Mouse (Mus musculus): ENCODE data around the gene Zfp296. TPM values are rescaled to one million over a fixed set of nuclear protein-coding genes. Genes with fewer than 3 reads are reported as not detected.

Gene Zfp296
- polyA plus RNA-seq, 1 experiment from 2014 or later: 0.32 TPM

DNA sequence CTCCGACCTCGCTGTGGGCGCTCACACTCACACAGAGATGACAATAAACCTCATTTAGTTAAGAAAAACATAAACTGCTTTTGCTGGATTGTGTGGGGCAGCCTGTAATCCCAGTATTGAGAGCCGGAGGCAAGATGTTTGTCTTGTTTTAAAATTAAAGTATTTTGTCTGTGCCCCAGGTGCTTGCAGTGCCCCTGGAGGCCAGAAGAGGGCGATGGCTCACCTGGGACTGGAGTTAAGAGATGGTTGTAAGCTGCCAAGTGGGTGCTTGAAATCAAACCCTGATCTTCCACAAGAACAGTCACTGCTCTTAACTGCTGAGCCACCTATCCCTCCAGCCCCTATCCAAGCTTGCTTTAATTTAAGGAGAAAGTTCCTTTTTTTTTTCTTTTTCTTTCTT is 33.9 kb downstream of the Zfp296 start:
- no peaks in the 10 kb centered on the region for H3K27me3 ChIP-seq (replicated peaks)
- H3K9ac ChIP-seq: no peak overlapping the region
- H3K9me3 ChIP-seq (replicated peaks): no peaks in the 10 kb centered on the region
- no peak overlapping the region for H3K4me2 ChIP-seq
- H3K4me3 ChIP-seq: no peak overlapping the region
- 77% methylated on average over 5 of the region's 5 CpGs for WGBS
- no peak for ATAC-seq (ENCODE audit: insufficient number of reproducible peaks, low FRiP score)
- H3K27ac ChIP-seq (ENCODE audit: poor library complexity, severe bottlenecking): no peak overlapping the region
- peaks cover 17% of the 10 kb centered on the region for H3K36me3 ChIP-seq
- H3K4me1 ChIP-seq (replicated peaks): no peaks in the 10 kb centered on the region

DNA sequence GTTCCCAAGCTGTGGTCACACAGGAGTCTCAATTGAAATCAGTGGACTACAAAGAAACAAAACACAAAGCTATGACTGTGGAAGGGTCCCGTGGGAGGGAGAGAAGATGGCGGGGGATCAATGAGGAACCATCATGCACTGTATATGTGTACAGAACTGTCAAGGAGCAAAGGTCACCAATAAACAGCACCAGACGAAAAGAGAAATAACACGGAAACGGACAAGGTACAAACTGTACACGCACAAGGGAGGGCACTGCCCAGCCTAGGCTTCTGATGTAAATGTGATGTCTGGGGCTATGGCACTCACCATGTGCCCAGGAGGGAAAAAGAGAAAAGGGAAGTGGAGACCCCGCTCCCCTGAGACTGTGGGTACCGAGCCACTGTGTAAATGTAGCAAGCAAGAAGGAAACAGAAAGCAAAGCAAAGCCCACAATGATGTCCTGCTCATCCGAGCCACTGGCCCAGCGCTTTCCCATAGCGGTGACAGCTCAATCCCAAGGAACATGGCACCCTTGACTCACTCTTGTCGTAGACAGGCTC is 38.0 kb downstream of the Zfp296 start:
- Histone ChIP-seq H3K9me3 (replicated peaks) (no peaks in the 10 kb centered on the region), H3K4me2 (no peak overlapping the region), H3K4me3 (no peak overlapping the region), H3K9ac (no peak overlapping the region), H3K36me3 (peaks cover 15% of the 10 kb centered on the region), H3K27ac (ENCODE audit: poor library complexity, severe bottlenecking) (no peak overlapping the region), H3K27me3 (replicated peaks) (peaks cover 7% of the 10 kb centered on the region), H3K4me1 (replicated peaks) (peaks cover 5% of the 10 kb centered on the region)
- 78% methylated on average over 12 of the region's 12 CpGs for WGBS
- ATAC-seq (ENCODE audit: insufficient number of reproducible peaks, low FRiP score): no peak

GRCm38 (mm10) chr7:19619004-19619801 is 42.1 kb downstream of the Zfp296 start:
- no peak overlapping the region for H3K27ac ChIP-seq (ENCODE audit: poor library complexity, severe bottlenecking)
- no peaks in the 10 kb centered on the region for H3K9me3 ChIP-seq (replicated peaks)
- H3K27me3 ChIP-seq (replicated peaks): peaks cover 25% of the 10 kb centered on the region
- ATAC-seq (ENCODE audit: insufficient number of reproducible peaks, low FRiP score): peak; percentile 60
- peak overlapping the region; percentile 42 for H3K4me3 ChIP-seq
- WGBS: 6% methylated on average over 35 of the region's 35 CpGs
- peak overlapping the region; percentile 76 for H3K4me2 ChIP-seq
- H3K4me1 ChIP-seq (replicated peaks): peaks cover 5% of the 10 kb centered on the region
- H3K36me3 ChIP-seq: peaks cover 9% of the 10 kb centered on the region
- H3K9ac ChIP-seq: peak overlapping the region; percentile 61

DNA sequence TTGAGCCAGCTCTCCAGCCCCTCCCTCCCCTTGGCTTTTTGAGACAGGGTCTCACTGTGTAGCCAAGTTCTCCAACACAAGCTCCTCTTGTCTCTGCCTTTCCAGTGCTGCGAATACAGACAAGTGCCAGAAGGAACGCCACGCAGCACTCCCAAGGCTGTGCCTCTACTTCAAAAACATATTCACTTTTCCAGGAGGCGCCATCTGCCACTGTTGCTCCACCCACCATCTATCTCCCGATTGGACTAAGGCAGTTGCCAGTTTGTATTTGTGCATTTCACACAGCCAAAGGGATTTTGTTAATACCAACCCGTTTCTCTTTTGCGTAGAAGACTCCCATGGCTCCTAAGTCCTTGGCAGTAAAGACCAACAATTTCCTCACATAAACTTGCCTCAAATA is 43.7 kb downstream of the Zfp296 start:
- no peak for ATAC-seq (ENCODE audit: insufficient number of reproducible peaks, low FRiP score)
- H3K27ac ChIP-seq (ENCODE audit: poor library complexity, severe bottlenecking): no peak overlapping the region
- no peak overlapping the region for H3K4me3 ChIP-seq
- H3K27me3 ChIP-seq (replicated peaks): peaks cover 25% of the 10 kb centered on the region
- no peaks in the 10 kb centered on the region for H3K36me3 ChIP-seq
- no peak overlapping the region for H3K9ac ChIP-seq
- H3K4me2 ChIP-seq: no peak overlapping the region
- peaks cover 5% of the 10 kb centered on the region for H3K4me1 ChIP-seq (replicated peaks)
- 89% methylated on average over 7 of the region's 7 CpGs for WGBS
- no peaks in the 10 kb centered on the region for H3K9me3 ChIP-seq (replicated peaks)

- 34% methylated on average over 6 of the region's 6 CpGs for WGBS
- Histone ChIP-seq H3K9ac (no peak overlapping the region), H3K36me3 (no peaks in the 10 kb centered on the region), H3K4me1 (replicated peaks) (peaks cover 5% of the 10 kb centered on the region), H3K9me3 (replicated peaks) (no peaks in the 10 kb centered on the region), H3K4me3 (no peak overlapping the region), H3K27ac (ENCODE audit: poor library complexity, severe bottlenecking) (no peak overlapping the region), H3K27me3 (replicated peaks) (peaks cover 25% of the 10 kb centered on the region), H3K4me2 (no peak overlapping the region)
- no peak for ATAC-seq (ENCODE audit: insufficient number of reproducible peaks, low FRiP score)
Measured at GRCm38 (mm10) chr7:19622241-19622640, 45.2 kb downstream of the Zfp296 start.

DNA sequence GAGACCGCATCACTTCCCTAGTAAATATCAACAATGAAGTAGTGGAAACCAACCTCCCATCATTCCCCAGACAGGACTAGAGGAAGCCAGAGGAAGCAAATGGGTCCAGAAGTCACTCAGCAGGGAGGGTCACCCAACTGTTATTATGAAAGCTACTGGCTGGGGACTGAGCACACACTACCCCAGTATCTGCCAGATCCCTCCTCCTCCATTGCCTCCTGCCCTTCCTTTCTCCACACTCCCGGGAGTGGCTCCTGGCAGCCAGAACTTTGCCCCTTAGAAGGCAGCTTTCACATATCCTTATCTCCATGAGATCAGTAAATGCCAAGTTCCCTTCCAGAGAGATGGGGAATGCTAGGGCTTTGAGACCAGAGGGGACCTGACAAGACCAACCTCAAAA is 46.3 kb downstream of the Zfp296 start:
- Histone ChIP-seq H3K4me1 (replicated peaks) (peaks cover 5% of the 10 kb centered on the region), H3K27ac (ENCODE audit: poor library complexity, severe bottlenecking) (no peak overlapping the region), H3K27me3 (replicated peaks) (peaks cover 25% of the 10 kb centered on the region), H3K9ac (no peak overlapping the region), H3K9me3 (replicated peaks) (no peaks in the 10 kb centered on the region), H3K4me3 (no peak overlapping the region), H3K4me2 (no peak overlapping the region), H3K36me3 (no peaks in the 10 kb centered on the region)
- WGBS: 45% methylated on average over 2 of the region's 2 CpGs
- ATAC-seq (ENCODE audit: insufficient number of reproducible peaks, low FRiP score): no peak

GRCm38 (mm10) chr7:19627721-19628120 is 50.6 kb downstream of the Zfp296 start:
- ATAC-seq (ENCODE audit: insufficient number of reproducible peaks, low FRiP score): no peak
- 0 out of 2 replicates have a peak overlapping the region, but pooled peaks have one; percentile 69 for H3K27ac ChIP-seq (ENCODE audit: poor library complexity, severe bottlenecking)

DNA sequence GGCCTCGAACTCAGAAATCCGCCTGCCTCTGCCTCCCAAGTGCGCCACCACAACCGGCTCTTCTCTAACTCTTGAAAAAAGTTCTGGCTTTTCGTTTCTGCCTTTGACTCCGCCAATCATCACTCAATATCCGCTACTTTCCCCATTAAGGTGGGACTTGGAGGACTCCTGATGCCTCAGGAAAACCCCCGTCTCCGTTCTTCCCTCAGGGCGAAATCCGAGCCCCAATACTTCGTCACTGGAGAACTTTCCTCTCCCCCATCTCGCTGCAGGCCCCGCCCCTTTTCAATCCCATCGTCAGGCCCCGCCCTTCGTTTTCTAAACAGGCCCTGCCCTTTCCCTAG is 51.1 kb downstream of the Zfp296 start:
- Histone ChIP-seq H3K27me3 (replicated peaks) (peaks cover 4% of the 10 kb centered on the region; the same call in 1 of the 2 replicates), H3K4me2 (peak overlapping the region; percentile 85), H3K9ac (no peak overlapping the region), H3K4me1 (replicated peaks) (no peaks in the 10 kb centered on the region), H3K27ac (ENCODE audit: poor library complexity, severe bottlenecking) (peak overlapping the region; percentile 69; the same call in 1 of the 2 replicates), H3K4me3 (peak overlapping the region; percentile 58), H3K9me3 (replicated peaks) (no peaks in the 10 kb centered on the region), H3K36me3 (peaks cover 15% of the 10 kb centered on the region)
- 11% methylated on average over 17 of the region's 17 CpGs for WGBS
- ATAC-seq (ENCODE audit: insufficient number of reproducible peaks, low FRiP score): no peak

More at GRCm38 (mm10) chr7:19627721-19628120, 50.6 kb downstream of the Zfp296 start:
- no peaks in the 10 kb centered on the region for H3K4me1 ChIP-seq (replicated peaks)
- WGBS: 64% methylated on average over 3 of the region's 3 CpGs
- no peak overlapping the region for H3K9ac ChIP-seq
- peaks cover 7% of the 10 kb centered on the region; the same call in 1 of the 2 replicates for H3K27me3 ChIP-seq (replicated peaks)
- no peaks in the 10 kb centered on the region for H3K9me3 ChIP-seq (replicated peaks)
- peaks cover 10% of the 10 kb centered on the region for H3K36me3 ChIP-seq
- H3K4me3 ChIP-seq: no peak overlapping the region
- peak overlapping the region; percentile 85 for H3K4me2 ChIP-seq

DNA sequence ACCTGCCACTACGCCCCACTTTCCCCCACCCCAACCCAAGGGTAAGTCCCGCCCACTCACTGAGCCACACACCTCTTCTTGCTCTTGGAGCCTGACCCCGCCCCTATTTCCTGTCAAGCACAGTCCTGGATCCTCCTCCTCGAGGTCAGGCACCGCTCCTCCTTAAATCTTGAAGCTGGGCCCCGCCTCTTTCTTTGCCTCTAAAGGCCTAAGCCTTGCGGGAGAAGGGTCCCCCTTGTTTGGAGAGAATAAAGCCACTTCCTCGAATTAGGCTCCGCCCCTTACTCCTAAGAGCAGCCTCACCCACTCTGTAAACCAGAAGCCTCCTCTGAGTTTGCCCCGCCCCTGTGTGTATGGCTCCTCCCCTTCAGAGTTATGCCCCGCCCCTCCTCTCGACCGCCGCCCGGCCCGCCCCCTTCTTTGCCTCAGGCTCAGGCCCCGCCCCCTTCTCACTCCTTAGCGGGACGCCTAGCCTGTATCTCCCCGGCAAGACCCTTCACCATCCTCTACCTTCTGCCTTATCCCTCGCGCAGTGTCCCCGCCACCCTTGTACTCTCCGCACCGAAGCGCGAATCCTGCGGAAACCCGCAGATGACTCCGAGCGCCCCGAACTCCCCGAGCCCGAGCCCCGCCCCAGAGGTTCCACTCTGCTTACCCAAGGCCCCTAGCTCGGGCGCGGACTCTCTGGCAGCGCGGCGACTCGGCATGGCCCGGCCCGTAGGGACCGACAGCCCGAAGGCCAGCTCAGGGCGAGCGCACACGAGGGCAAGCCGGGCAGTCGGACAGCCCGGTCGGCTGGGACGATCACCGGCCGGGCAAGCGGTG is 51.7 kb downstream of the Zfp296 start:
- WGBS: 1% methylated on average over 57 of the region's 57 CpGs

GRCm38 (mm10) chr7:19629361-19629734 is 52.3 kb downstream of the Zfp296 start, which contains the start of gene Relb:
Gene Relb, minus strand, starts transcription at chr7:19629438.
- under 1% methylated on average over 41 of the region's 41 CpGs for WGBS

More for the DNA sequence above, 51.7 kb downstream of the Zfp296 start:
- peaks cover 3% of the 10 kb centered on the region; the same call in 1 of the 2 replicates for H3K27me3 ChIP-seq (replicated peaks)
- peak; percentile 89 for ATAC-seq (ENCODE audit: insufficient number of reproducible peaks, low FRiP score)
- H3K9ac ChIP-seq: peak overlapping the region; percentile 52
- H3K4me3 ChIP-seq: peak overlapping the region; percentile 58
- peak overlapping the region; percentile 69 for H3K27ac ChIP-seq (ENCODE audit: poor library complexity, severe bottlenecking)
- peak overlapping the region; percentile 85 for H3K4me2 ChIP-seq
- no peaks in the 10 kb centered on the region for H3K4me1 ChIP-seq (replicated peaks)
- peaks cover 21% of the 10 kb centered on the region for H3K36me3 ChIP-seq
- H3K9me3 ChIP-seq (replicated peaks): no peaks in the 10 kb centered on the region

More at GRCm38 (mm10) chr7:19629361-19629734, 52.3 kb downstream of the Zfp296 start, which contains the start of gene Relb:
- Histone ChIP-seq H3K4me1 (replicated peaks) (no peaks in the 10 kb centered on the region), H3K27ac (ENCODE audit: poor library complexity, severe bottlenecking) (peak within 1 kb of the TSS; percentile 69), H3K27me3 (replicated peaks) (no peaks in the 10 kb centered on the region), H3K4me2 (peak within 1 kb of the TSS; percentile 85), H3K36me3 (peaks cover 27% of the 10 kb centered on the region), H3K9ac (peak within 1 kb of the TSS; percentile 52), H3K4me3 (peak within 1 kb of the TSS; percentile 58), H3K9me3 (replicated peaks) (no peaks in the 10 kb centered on the region)
- peak; percentile 83 for ATAC-seq (ENCODE audit: insufficient number of reproducible peaks, low FRiP score)

Measured in heart, embryonic 12.5 days (tissue).